Mouse (Mus musculus) cerebellum, postnatal 4 days (tissue): Measurements from ENCODE around the gene Col1a2.

Experiments
- DNase-seq, 2 experiments: peaks; one replicate each; pipeline ENCODE4 v3.0.0; 2022; ENCODE audit warnings: low spot score in 2 of 2, mixed read lengths in 1 of 2

The Col1a2 gene

DNA sequence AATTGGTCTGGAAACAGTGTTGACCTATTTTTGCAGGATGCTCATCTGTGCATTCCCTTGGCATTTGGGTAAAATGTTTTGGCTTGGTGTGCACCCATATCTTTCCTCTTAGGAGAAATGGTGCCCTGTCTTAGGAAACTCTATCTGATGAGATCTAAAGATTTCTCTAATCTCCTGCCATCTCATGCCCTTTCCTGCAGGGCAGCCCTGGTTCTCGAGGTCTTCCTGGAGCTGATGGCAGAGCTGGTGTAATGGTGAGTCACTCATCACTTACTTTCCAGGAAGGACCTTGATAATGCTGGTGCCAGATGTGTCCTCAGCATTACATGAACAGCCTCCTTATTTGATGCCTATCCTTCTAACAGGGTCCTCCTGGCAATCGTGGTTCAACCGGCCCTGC is 16.4 kb downstream of the Col1a2 start:
- no peak for DNase-seq

DNA sequence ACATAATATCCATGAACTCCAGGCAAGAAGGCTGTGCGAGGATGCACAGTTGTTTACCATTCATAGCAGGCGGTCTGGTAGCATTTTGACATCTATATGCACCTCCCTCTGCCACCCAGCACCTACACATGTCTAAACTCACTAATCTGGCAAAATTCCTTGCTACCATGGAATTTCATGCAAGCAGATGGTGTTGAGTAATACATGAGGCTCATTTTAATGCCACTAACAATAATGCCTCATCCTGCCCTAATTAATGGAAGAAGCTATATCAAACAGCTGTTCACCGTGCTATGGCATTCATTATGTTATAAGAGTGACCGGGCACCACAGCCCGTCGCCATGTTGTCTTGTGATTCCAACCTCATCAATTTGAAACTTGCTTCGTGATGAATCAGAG is 23.8 kb downstream of the Col1a2 start:
- no peak for DNase-seq

DNA sequence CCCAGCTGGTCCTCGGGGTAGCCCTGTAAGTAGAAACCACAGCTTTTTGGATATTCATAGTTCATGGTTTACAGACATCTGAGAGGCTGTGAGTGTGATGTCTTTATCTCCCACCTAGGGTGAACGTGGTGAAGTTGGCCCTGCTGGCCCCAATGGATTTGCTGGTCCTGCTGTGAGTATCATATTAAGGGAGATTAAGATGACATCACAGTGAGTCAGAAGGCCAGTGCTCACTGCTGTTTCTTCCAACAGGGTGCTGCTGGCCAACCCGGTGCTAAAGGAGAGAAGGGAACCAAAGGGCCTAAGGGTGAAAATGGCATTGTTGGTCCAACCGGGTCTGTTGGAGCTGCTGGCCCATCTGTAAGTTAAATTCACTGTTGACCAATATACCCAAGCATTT is 26.4 kb downstream of the Col1a2 start:
- DNase-seq: no peak

DNA sequence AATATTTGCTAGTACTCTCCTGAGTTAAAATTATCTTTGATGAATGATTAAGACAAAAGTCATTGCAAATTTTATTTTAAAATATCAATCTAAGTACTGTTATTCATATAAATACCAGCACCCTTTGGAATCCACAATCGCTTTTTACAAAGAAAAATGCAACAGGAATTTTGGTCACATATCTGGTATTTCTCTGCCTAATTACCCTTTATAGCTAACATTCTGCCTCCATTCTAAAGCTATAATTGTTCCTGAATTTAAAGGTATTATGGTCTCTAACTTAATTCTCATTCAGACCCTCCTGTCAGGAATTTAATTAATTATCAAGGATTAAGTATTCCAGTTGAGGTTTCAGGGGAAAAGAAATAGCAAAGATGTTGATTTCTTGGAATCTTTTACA is 28.3 kb downstream of the Col1a2 start:
- no peak for DNase-seq

DNA sequence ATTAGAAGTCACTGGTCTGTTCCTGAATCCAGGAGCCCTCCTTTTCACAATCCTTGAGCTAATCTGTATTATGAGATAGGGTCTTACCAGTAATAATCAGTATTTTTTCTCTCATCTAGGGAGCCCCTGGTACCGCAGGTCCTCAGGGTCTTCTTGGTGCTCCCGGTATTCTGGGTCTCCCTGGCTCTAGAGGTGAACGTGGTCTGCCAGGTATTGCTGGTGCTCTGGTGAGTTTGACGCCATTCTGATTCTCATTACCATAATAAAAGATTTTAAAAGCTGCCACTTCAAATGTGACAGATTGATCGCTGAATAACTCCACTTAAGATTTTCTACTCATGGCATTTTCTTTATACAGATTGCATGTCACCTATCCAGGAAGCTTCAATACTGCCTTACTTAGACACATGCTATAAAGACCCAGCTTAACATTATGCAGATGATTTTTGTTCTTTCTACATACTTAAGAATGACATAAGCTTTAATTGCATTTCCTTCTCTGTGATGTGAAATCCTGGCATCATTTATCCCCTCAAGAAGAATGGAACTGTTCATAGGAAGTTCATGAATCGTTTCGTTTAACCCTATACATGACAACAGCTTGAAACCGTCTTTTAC is 30.0 kb downstream of the Col1a2 start:
- DNase-seq: no peak

DNA sequence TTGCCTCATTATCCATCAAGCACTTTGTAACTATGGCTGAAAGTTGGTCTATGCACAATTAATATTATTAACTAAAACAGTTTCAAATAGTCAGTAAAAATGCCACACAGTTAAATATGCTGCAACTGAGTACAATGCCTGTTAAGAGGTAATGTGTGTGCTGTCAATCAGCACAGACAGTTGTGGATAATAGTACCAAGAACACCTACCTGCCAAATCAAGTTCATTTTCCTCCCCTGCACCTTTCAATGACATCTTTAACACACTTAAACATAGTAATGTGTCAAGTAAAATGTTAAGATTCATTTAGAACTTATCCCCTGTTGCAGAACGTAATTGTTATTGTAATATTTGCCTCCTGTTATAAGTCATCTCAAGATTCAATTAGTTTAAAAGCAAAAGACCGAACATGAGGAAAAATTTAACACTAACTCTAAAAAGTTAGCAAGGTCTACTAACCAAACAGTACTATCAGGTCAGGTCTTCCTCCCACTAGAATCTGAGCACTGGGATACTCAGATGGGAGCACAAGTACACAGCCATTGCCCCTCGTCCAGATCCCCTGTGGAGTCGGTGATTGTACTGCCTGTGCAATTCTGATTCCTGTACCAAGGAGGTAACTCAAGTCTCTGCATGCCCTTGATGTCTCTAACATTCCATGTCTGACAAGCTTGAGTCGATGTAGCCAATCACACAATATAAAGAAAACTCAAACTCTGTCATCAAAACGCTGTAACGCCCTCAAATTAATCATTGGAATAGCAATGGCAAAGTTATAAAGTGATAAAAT is 37.5 kb downstream of the Col1a2 start:
- no peak for DNase-seq

DNA sequence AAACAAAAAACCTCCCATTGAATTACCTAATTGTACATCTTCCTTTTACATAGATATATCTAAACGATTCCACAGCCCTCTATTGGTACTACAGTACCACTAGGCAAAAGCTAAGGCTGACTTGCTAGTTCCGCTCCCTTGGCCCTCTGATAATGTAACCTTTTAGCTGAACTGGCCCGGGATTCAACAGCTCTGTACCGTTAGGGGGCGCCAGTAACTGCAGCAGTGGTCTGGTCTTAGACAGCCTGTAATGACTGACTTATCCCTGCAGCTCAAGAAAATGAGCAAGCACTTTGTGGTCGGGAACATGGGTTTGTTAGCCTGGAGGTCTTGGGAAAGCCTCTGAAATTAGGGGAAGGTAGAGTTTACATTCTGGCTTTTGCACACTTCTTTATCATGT is 39.9 kb downstream of the Col1a2 start:
- peak in 1 of 2 experiments; percentile 25 for DNase-seq

DNA sequence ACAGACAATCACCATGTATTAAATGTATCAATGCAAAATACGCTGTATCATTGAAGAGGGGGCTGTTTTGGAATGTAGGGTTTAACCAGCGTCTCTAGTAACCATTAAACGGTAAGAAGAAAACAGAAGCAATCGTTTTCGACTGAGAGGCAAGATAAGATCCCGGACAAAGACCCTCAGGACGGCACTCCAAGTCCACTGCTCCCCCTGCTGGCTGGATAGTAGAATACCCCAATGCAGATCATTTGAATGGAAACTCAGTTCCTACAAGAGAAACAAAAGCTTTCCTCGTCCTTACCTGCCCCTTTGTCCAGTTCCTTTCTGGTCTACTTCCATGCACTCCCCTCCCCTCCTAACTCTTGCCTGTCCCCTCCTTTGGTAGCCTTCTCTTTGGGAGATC is 41.1 kb downstream of the Col1a2 start:
- DNase-seq: peak; percentile 34 to 55

DNA sequence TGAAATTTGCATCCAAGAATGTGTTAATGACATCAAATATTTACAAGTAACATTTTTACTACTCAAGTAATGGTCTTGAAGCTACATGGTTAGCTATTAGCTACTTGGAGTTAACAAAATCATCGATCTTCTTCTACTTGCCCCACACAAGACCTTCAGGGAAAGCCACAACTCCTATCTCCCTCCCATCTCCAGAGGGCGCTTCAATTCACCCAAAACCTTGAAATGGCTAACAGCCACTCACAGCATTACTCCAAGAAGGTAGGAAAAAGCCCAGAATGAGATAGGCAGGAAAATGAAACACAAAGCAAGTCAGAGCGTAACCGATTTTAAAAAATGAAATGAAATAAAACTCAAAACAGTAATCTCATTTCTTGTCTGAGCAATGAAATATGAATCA is 44.3 kb downstream of the Col1a2 start:
- no peak for DNase-seq

DNA sequence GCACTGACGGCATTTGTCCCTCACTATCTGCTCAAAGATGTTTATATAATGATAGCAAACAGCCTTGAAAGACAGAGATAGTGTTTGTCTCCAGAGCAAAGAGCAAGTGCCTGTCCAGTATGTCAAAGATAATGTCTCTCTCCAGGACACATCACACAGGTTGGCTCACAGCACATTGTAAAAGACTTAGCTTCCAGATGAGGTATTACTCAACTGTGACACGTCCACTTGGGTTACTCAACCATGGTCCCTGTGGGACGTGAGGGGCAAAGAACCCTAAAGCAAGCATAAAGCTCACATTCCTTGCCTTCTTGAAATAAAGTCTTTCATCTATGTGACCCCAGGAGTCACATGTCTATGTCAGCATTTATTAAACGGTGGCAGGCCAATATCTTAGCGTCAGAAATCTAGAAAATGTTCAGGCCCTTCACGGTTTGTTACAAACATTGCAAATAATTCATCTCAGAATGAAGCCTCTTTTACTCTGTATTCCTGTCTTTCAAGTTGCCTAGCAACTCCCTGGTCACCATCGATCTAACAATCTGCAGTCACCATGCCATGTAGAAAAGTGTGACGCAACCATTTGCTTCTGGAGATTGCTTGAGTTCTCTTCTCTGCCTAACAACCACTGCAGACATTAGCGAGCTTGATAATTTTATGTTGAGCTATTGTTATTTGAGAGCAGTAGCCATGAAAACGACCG is 45.4 kb downstream of the Col1a2 start:
- no peak for DNase-seq

DNA sequence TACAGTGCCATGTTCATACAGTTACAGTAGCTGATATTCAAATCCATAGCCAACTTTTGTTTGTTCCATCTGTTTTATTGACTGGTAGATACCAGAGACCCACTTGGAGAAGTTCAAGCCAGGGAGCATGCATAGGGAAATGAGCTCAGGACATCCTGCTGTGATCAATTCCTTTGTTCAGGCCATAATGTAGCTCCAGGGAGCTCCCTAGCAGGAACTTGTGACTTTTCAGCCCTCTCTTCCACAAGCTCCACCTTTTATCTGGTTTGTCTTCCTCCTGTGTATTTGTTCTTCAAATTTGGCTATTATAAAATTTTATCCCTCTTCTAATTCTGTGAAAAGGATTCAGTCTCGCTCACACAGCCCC is 45.9 kb downstream of the Col1a2 start:
- no peak for DNase-seq

DNA sequence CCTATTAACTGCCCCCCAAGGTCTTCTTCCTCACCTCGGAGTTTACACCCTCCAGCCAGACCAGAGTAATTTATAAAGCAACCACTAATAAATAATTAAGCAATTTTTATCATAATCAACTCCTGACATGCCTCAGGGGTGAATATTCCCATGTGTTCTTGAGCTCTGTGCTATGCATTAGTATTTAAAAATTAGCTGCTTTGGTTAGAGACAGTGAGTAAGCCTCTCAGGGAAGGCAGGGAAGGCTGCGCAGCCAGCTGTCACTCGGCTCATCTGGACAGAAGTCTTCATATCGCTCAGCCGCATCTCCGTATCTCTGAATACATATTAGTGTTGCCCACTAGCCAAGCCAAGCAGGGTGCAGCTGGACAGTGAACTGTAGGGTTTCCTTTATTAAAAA is 50.8 kb downstream of the Col1a2 start:
- no peak for DNase-seq

DNA sequence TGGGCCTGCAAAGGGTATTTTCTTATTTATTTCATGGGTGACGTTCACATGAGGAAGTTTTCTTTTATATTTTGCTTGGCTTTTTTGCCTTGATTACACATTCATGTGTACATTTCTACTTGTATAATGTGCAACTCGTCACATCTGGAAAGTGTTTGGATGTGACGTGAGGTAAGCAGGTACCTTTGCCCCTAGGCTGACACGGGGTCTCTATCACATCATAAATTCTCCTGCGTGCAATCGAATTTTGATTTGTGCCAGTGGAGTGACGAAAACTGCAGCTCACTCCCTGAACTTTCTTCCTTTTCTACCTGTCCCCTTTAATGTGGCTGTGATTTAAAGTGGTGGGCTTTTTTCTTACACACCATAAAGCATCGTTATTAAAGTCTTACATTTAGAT is 52.5 kb downstream of the Col1a2 start:
- DNase-seq: no peak

DNA sequence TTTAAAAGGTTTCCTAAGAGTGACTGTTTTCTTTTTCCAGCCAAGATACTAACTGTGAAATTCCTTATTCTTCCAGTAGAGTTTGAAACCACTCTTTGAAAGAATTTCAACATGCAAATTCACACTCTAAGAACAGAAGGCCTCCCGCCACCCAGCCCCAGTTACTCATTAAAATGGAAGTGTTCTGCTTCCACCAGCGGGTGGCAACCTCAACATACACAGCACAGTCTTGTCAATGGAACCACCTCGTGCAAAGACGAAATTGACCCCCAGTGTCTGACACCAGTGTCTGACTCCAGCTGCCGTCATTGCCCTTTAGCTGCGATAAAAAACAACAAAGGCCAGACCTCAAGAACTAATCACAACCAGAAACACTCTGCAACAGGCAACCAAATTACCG is 53.1 kb downstream of the Col1a2 start:
- DNase-seq: no peak

DNA sequence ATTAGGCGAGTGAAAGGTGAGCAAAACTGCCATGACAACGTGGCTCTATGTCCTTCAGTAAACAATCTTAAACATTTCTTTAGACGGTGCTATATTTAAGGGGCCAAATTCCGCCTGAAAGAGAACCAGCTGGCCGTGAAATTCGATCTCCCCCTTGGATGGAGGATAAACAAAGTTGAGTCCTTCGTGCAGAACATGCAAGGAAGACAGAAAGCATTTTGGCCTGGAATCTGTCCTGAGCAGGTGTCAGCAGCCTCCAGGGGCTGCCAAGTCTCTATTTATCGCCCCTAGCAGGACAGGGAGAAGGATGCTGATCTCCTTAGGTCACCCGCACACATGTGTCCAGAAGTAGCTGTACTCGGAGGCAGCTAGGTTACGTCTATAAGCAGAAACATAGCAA is 56.5 kb downstream of the Col1a2 start:
- DNase-seq: no peak

DNA sequence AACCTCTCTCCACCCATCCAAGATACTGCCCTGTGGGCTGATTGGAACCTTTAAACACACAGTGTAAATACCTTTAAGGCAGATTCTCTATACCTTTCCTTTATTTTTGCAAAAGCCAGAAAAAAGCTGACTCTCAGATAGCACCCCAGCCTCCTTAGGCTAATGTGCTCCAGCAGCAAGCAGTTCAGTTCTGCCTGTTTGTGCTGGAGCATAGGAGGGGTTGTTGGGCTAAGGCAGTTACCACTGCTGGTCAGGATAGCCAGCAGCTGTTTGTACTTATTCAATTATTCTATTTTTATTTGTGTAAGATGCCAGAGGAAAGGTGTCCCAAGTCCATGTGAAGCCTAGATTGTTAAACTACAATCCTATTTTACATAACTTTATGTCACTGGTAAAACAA is 57.0 kb downstream of the Col1a2 start:
- no peak for DNase-seq

DNA sequence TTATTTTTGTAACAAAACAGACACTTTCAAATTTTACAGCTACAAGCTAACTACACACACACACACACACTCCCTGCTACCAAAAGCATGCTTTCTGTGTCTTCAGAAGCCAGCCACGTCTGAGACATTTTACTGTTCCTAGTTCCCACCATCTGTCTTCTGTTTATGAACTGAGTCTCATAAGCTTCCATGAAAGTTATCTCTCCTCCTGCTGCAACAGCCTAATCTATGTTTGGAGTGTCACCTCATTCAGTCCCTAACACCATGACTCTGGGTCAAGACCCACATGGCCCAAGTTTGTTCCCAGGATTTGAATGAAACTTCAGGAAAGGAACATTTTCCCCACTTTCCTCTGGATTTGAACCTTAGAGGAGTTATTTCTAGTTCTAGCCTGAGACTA is 57.8 kb downstream of the Col1a2 start:
- no peak for DNase-seq

DNA sequence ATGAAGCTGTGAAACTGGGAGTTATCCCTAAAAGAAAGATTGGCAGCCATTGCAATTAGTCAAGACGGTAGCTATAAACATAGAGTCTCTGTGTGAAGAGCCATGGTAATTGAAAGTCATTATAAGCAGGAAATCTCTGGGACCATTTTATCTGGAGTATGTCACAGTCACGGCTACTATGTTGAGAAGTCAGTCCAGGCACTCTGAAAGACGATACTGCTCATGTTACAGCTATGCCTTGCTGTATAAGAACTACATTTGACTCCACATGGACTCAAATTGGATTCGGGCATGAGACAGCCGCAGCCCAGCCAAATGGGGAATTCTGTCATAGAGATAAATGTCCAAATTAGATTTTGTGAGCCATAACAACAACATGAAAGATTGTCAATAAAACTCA is 58.9 kb downstream of the Col1a2 start:
- no peak for DNase-seq

DNA sequence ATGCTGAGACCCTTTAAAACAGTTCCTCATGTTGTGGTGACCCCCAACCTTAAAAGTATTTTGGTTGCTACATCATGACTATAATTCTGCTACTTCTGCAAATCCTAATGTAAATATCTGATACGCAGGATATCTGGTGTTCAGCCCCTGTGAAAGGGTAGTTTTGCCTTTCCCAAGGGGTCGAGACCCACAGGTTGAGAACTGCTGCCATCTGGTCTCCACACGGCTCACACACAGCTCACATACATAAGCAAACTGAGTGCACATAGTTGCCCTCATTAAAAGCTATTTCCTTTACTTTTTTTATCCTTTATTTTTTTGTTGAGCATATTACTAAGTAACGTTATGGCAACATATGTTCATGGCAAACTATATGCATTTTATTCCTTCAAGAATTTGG is 65.8 kb downstream of the Col1a2 start:
- no peak for DNase-seq

DNA sequence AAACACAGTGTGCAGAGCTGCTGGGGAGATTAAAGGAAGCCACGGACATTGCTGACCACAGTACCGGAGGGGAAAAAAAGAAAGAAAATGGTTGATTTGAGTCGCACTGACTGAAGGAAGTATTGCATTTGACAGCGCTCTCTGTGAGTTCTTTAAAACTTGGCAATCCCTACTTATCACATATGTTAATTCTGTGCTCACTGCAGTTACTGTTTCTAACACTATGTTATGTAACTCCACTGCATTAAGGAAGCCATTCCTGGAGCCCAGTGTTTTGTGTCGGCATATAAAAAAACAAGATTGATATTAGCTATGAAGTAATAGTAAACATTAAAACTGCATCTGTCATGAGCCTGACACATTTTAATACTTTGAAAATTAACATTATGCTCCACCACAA is 73.1 kb downstream of the Col1a2 start:
- no peak for DNase-seq

DNA sequence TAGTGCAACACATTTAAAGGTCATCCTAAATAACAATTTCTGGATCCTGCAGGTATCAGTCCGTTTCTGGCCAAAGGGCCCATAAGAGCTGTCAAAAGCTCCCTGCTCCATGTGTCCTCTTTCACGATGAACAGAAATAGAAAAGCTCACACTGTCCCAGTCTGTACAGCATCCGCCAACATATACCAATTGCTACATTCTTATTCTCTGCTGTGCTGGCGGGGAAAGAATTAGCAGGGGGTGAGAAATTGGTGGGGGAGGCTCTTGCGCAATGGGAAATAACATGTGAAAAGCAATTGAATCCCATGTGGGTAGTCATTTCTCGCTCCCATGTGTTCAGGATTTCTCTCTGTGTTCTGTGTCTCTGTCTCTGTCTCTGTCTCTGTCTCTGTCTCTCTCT is 73.7 kb downstream of the Col1a2 start:
- no peak for DNase-seq

DNA sequence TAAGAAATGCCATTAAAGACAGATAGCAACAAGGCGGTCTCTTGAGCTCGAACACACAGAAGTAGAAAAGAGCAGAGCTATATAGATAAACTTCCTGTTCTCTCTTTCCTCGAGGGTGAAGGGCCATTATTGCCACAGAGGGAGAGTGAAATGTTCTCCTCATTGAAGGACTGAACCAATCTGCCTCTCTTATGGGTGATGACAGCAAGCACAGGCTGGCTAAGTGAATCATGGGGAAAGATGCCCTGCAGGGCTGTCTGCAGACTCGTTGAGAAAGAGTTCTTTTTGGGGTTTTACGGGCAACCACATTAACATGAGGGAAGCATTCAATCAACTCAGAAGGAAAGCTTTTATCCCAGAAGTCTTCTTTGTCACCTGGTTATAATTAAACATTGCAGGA is 75.0 kb downstream of the Col1a2 start:
- DNase-seq: no peak

DNA sequence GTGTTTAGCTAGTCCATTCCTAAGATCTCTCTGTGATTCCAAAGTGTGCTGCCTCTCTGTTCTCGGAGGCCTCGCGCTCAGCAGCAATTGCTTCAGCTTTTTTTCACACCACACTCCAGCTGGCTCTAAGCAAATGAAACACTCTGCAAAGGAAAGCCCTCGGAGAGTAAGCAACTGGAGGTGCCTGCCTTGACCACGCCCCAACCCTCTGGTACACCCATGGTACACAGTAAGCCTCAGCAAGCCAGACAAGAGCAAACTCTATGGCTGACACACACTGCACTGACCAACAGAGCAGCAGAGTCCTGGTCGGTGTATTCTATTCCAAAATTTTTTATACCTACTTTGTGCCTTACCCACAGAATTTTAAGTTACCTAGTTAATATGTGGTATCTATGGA is 78.9 kb downstream of the Col1a2 start:
- no peak for DNase-seq
